Mouse (Mus musculus): ENCODE measurements around the gene Aldh3b1.

Aldh3b1 gene

GRCm38 (mm10) chr19:3882214-3882613, 47.4 kb downstream of the Aldh3b1 start:
- DNase-seq (ENCODE audit: low spot score in 2 of 2): no peak

- DNase-seq (ENCODE audit: low spot score in 2 of 2): no peak
Observed at GRCm38 (mm10) chr19:3880054-3880848, 49.4 kb downstream of the Aldh3b1 start.

- no peak for DNase-seq (ENCODE audit: low spot score in 2 of 2)
Observed at GRCm38 (mm10) chr19:3875045-3875444, 54.6 kb downstream of the Aldh3b1 start.

GRCm38 (mm10) chr19:3872373-3872772, 57.2 kb downstream of the Aldh3b1 start:
- DNase-seq (ENCODE audit: low spot score in 2 of 2): no peak

GRCm38 (mm10) chr19:3871468-3871867, 58.1 kb downstream of the Aldh3b1 start:
- no peak for DNase-seq (ENCODE audit: low spot score in 2 of 2)

GRCm38 (mm10) chr19:3868290-3868689, 61.3 kb downstream of the Aldh3b1 start:
- no peak for DNase-seq (ENCODE audit: low spot score in 2 of 2)

- no peak for DNase-seq (ENCODE audit: low spot score in 2 of 2)
Observed at GRCm38 (mm10) chr19:3864960-3865359, 64.6 kb downstream of the Aldh3b1 start.
